Mouse (Mus musculus): ENCODE measurements around the gene Disc1. TPM values are rescaled to one million over a fixed set of nuclear protein-coding genes. Genes with fewer than 3 reads are reported as not detected.

Gene Disc1
- polyA plus RNA-seq, 1 experiment from 2014 or later = 0.86 TPM

GRCm38 (mm10) chr8:125115321-125115720 is 61.3 kb downstream of the Disc1 start:
- Histone ChIP-seq H3K36me3 (replicated peaks; ENCODE audit: control insufficient read depth, insufficient read depth, low read depth, low read length) (no peaks in the 10 kb centered on the region), H3K4me1 (ENCODE audit: control insufficient read depth, insufficient read depth, low read length) (no peaks in the 10 kb centered on the region), H3K27ac (replicated peaks; ENCODE audit: low read depth, low read length) (no peak overlapping the region), H3K9me3 (replicated peaks; ENCODE audit: control insufficient read depth, low read length) (no peaks in the 10 kb centered on the region), H3K27me3 (ENCODE audit: control insufficient read depth, insufficient read depth, low read length) (no peaks in the 10 kb centered on the region), H3K4me3 (ENCODE audit: low read depth, low read length) (no peak overlapping the region), H3K4me2 (ENCODE audit: low read depth, low read length) (no peak overlapping the region), H3K9ac (replicated peaks; ENCODE audit: low read length) (no peak overlapping the region)
- no peak for DNase-seq (ENCODE audit: low spot score)
- 86% methylated on average over 5 of the region's 5 CpGs for WGBS
- ATAC-seq (replicated peaks; ENCODE audit: insufficient number of reproducible peaks, low FRiP score, low TSS enrichment, low read depth) = no peak

DNA sequence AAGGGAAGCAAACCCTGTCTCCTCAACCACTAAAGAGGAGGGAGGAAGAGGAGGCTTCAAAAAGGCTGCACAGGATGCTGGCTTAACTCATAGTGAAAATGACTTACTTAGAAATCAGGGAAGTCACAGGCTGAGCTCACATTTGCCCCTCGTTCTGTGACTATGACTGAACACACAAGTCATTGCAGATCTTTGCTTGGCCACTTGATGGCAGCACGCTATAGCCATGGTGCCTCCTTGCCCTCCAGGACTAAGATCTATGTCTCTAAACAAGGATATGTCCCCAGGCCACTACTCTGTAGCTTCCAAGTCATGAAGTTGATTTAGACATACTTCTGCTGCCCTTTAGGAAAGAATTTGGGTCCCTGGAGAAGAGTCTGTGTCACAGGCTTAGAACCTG is 62.6 kb downstream of the Disc1 start:
- H3K36me3 ChIP-seq (replicated peaks; ENCODE audit: control insufficient read depth, insufficient read depth, low read depth, low read length) = no peaks in the 10 kb centered on the region
- WGBS = 23% methylated on average over 2 of the region's 2 CpGs
- no peaks in the 10 kb centered on the region for H3K4me1 ChIP-seq (ENCODE audit: control insufficient read depth, insufficient read depth, low read length)
- no peak overlapping the region for H3K27ac ChIP-seq (replicated peaks; ENCODE audit: low read depth, low read length)
- no peak overlapping the region for H3K9ac ChIP-seq (replicated peaks; ENCODE audit: low read length)
- no peak for ATAC-seq (replicated peaks; ENCODE audit: insufficient number of reproducible peaks, low FRiP score, low TSS enrichment, low read depth)
- no peak overlapping the region for H3K4me2 ChIP-seq (ENCODE audit: low read depth, low read length)
- peak; percentile 63 for DNase-seq (ENCODE audit: low spot score)
- no peaks in the 10 kb centered on the region for H3K27me3 ChIP-seq (ENCODE audit: control insufficient read depth, insufficient read depth, low read length)
- H3K4me3 ChIP-seq (ENCODE audit: low read depth, low read length) = no peak overlapping the region
- H3K9me3 ChIP-seq (replicated peaks; ENCODE audit: control insufficient read depth, low read length) = no peaks in the 10 kb centered on the region

DNA sequence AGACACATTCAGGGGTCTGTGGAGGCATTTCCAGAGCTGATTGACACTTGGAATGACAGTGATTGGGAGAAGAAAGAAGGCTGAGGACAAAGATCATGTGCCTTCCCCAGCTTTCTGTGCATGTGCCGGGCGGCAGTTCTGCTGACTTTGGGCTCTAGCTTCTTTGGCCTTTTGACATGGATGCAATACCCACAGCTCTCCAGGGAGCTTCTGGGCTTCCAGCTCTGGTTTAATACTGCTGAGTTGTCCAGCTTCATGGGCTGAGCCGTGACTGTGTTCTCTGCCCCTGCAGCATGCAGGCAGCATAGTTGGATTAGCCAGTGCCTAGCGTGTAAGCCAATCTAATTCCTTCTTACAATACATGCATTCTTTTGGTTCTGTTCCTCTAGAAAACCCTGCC is 72.5 kb downstream of the Disc1 start:
- Histone ChIP-seq H3K27ac (replicated peaks; ENCODE audit: low read depth, low read length) (no peak overlapping the region), H3K27me3 (ENCODE audit: control insufficient read depth, insufficient read depth, low read length) (no peaks in the 10 kb centered on the region), H3K9me3 (replicated peaks; ENCODE audit: control insufficient read depth, low read length) (no peaks in the 10 kb centered on the region), H3K36me3 (replicated peaks; ENCODE audit: control insufficient read depth, insufficient read depth, low read depth, low read length) (no peaks in the 10 kb centered on the region), H3K4me3 (ENCODE audit: low read depth, low read length) (no peak overlapping the region), H3K4me2 (ENCODE audit: low read depth, low read length) (no peak overlapping the region), H3K4me1 (ENCODE audit: control insufficient read depth, insufficient read depth, low read length) (no peaks in the 10 kb centered on the region), H3K9ac (replicated peaks; ENCODE audit: low read length) (no peak overlapping the region)
- no peak for ATAC-seq (replicated peaks; ENCODE audit: insufficient number of reproducible peaks, low FRiP score, low TSS enrichment, low read depth)
- DNase-seq (ENCODE audit: low spot score) = no peak
- WGBS = 77% methylated on average over 4 of the region's 4 CpGs

DNA sequence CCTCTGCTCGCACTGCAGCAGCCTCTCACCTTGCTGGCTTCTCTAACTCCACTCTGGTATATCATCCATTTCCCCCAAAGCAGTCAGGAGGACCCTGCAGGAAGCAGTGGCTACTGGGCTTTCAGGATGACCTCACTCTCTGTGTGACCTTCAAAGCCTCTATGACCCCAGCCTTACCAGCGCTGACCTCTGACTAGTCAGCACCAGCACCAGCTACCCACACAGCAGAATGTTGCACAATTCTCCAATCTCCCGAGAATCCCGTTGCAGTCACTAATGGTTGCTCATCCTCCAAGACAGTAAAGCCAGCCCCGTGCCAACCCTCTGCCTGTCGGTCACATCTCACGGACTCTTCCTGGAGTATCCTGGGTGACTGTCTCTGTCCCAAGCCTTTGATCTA is 73.6 kb downstream of the Disc1 start:
- DNase-seq (ENCODE audit: low spot score) (no peak), ATAC-seq (replicated peaks; ENCODE audit: insufficient number of reproducible peaks, low FRiP score, low TSS enrichment, low read depth) (no peak)
- Histone ChIP-seq H3K4me2 (ENCODE audit: low read depth, low read length) (no peak overlapping the region), H3K27me3 (ENCODE audit: control insufficient read depth, insufficient read depth, low read length) (no peaks in the 10 kb centered on the region), H3K36me3 (replicated peaks; ENCODE audit: control insufficient read depth, insufficient read depth, low read depth, low read length) (no peaks in the 10 kb centered on the region), H3K9ac (replicated peaks; ENCODE audit: low read length) (no peak overlapping the region), H3K4me1 (ENCODE audit: control insufficient read depth, insufficient read depth, low read length) (no peaks in the 10 kb centered on the region), H3K4me3 (ENCODE audit: low read depth, low read length) (no peak overlapping the region), H3K9me3 (replicated peaks; ENCODE audit: control insufficient read depth, low read length) (no peaks in the 10 kb centered on the region), H3K27ac (replicated peaks; ENCODE audit: low read depth, low read length) (no peak overlapping the region)
- 83% methylated on average over 7 of the region's 7 CpGs for WGBS

DNA sequence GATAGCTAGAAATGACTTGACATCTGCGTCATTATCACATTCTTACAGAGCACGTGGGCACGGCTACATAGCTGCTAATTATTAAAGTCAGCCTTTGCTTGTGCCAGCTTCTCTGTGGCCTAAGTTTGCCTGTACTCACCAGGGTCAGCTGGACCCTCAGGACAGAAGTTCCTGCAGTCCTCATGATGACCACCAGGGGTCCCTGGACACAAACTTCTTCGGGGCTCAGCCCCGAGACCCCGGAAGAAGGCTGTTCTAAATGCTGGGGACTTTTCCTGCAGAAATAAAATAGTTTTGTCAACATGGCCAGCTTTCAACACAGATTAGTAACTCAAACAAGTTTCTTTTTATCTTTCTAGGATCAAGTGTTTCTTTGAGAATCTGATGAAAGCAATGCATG is 74.3 kb downstream of the Disc1 start:
- 36% methylated on average over 6 of the region's 6 CpGs for WGBS
- DNase-seq (ENCODE audit: low spot score) (peak; percentile 81), ATAC-seq (replicated peaks; ENCODE audit: insufficient number of reproducible peaks, low FRiP score, low TSS enrichment, low read depth) (no peak)
- Histone ChIP-seq H3K4me2 (ENCODE audit: low read depth, low read length) (no peak overlapping the region), H3K4me3 (ENCODE audit: low read depth, low read length) (no peak overlapping the region), H3K9ac (replicated peaks; ENCODE audit: low read length) (no peak overlapping the region), H3K27me3 (ENCODE audit: control insufficient read depth, insufficient read depth, low read length) (no peaks in the 10 kb centered on the region), H3K4me1 (ENCODE audit: control insufficient read depth, insufficient read depth, low read length) (no peaks in the 10 kb centered on the region), H3K9me3 (replicated peaks; ENCODE audit: control insufficient read depth, low read length) (no peaks in the 10 kb centered on the region), H3K36me3 (replicated peaks; ENCODE audit: control insufficient read depth, insufficient read depth, low read depth, low read length) (no peaks in the 10 kb centered on the region), H3K27ac (replicated peaks; ENCODE audit: low read depth, low read length) (no peak overlapping the region)

GRCm38 (mm10) chr8:125130835-125131234 is 76.8 kb downstream of the Disc1 start:
- 86% methylated on average over 6 of the region's 6 CpGs for WGBS
- no peak overlapping the region for H3K4me3 ChIP-seq (ENCODE audit: low read depth, low read length)
- H3K9ac ChIP-seq (replicated peaks; ENCODE audit: low read length) = no peak overlapping the region
- no peak overlapping the region for H3K27ac ChIP-seq (replicated peaks; ENCODE audit: low read depth, low read length)
- H3K36me3 ChIP-seq (replicated peaks; ENCODE audit: control insufficient read depth, insufficient read depth, low read depth, low read length) = no peaks in the 10 kb centered on the region
- no peaks in the 10 kb centered on the region for H3K9me3 ChIP-seq (replicated peaks; ENCODE audit: control insufficient read depth, low read length)
- no peak overlapping the region for H3K4me2 ChIP-seq (ENCODE audit: low read depth, low read length)
- no peaks in the 10 kb centered on the region for H3K27me3 ChIP-seq (ENCODE audit: control insufficient read depth, insufficient read depth, low read length)
- no peak for DNase-seq (ENCODE audit: low spot score)
- ATAC-seq (replicated peaks; ENCODE audit: insufficient number of reproducible peaks, low FRiP score, low TSS enrichment, low read depth) = no peak
- peaks cover 2% of the 10 kb centered on the region; the same call in 1 of the 2 replicates for H3K4me1 ChIP-seq (ENCODE audit: control insufficient read depth, insufficient read depth, low read length)

- H3K9me3 ChIP-seq (replicated peaks; ENCODE audit: control insufficient read depth, low read length) = no peaks in the 10 kb centered on the region
- no peak for ATAC-seq (replicated peaks; ENCODE audit: insufficient number of reproducible peaks, low FRiP score, low TSS enrichment, low read depth)
- no peak overlapping the region for H3K4me2 ChIP-seq (ENCODE audit: low read depth, low read length)
- H3K4me3 ChIP-seq (ENCODE audit: low read depth, low read length) = no peak overlapping the region
- H3K36me3 ChIP-seq (replicated peaks; ENCODE audit: control insufficient read depth, insufficient read depth, low read depth, low read length) = no peaks in the 10 kb centered on the region
- WGBS = 77% methylated on average over 7 of the region's 7 CpGs
- no peak overlapping the region for H3K27ac ChIP-seq (replicated peaks; ENCODE audit: low read depth, low read length)
- no peak overlapping the region for H3K9ac ChIP-seq (replicated peaks; ENCODE audit: low read length)
- peaks cover 2% of the 10 kb centered on the region; the same call in 1 of the 2 replicates for H3K4me1 ChIP-seq (ENCODE audit: control insufficient read depth, insufficient read depth, low read length)
- no peak for DNase-seq (ENCODE audit: low spot score)
- H3K27me3 ChIP-seq (ENCODE audit: control insufficient read depth, insufficient read depth, low read length) = no peaks in the 10 kb centered on the region
Observed at GRCm38 (mm10) chr8:125131265-125131664, 77.3 kb downstream of the Disc1 start.

GRCm38 (mm10) chr8:125133685-125134114 is 79.7 kb downstream of the Disc1 start:
- Histone ChIP-seq H3K36me3 (replicated peaks; ENCODE audit: control insufficient read depth, insufficient read depth, low read depth, low read length) (no peaks in the 10 kb centered on the region), H3K4me1 (ENCODE audit: control insufficient read depth, insufficient read depth, low read length) (peaks cover 2% of the 10 kb centered on the region; the same call in 1 of the 2 replicates), H3K27me3 (ENCODE audit: control insufficient read depth, insufficient read depth, low read length) (no peaks in the 10 kb centered on the region), H3K9ac (replicated peaks; ENCODE audit: low read length) (no peak overlapping the region), H3K9me3 (replicated peaks; ENCODE audit: control insufficient read depth, low read length) (no peaks in the 10 kb centered on the region), H3K4me2 (ENCODE audit: low read depth, low read length) (no peak overlapping the region), H3K4me3 (ENCODE audit: low read depth, low read length) (no peak overlapping the region), H3K27ac (replicated peaks; ENCODE audit: low read depth, low read length) (no peak overlapping the region)
- ATAC-seq (replicated peaks; ENCODE audit: insufficient number of reproducible peaks, low FRiP score, low TSS enrichment, low read depth) = no peak
- 81% methylated on average over 11 of the region's 11 CpGs for WGBS
- DNase-seq (ENCODE audit: low spot score) = no peak
